Mouse (Mus musculus) left cerebral cortex, postnatal 4 days (tissue): ENCODE measurements around the gene Olfr1095. TPM values are rescaled to one million over a fixed set of nuclear protein-coding genes. Genes with fewer than 3 reads are reported as not detected.

Experiments
- DNase-seq: peaks from one replicate; pipeline ENCODE4 v3.0.0-alpha.2; 2022
- intact Hi-C: fragments of 180-260 bp; cut with DNase I; formaldehyde crosslinking; loops from one replicate; pipeline ENCODE4 v1.15.1; 2025
- total RNA-seq, 2 experiments: library from RNA; stranded (reverse); gene quantifications; 2 replicates each; pipeline ENCODE4 v1.2.3; 2021

The Olfr1095 gene
- not detected for total RNA-seq

- intact Hi-C loops: no loop called here
- DNase-seq: no peak
These were observed at the start of gene Olfr1095 for GRCm38 (mm10) chr2:86851596-86851995. Olfr1095 (minus strand) TSS chr2:86851696.

GRCm38 (mm10) chr2:86892116-86892515 lies 40.6 kb upstream of the Olfr1095 start, which contains the start of gene Olfr1097:
Olfr1097 (minus strand) TSS chr2:86892216.
- DNase-seq: no peak
- intact Hi-C loops: no loop called here

GRCm38 (mm10) chr2:86874702-86875101 lies 23.2 kb upstream of the Olfr1095 start, which contains the start of gene Gm13723:
Gm13723 (minus strand) TSS chr2:86874802.
- intact Hi-C loops: loop anchor here (2.0 kb wide), 1 partner anchor 46 kb away; no protein-coding TSS in a partner anchor
- no peak for DNase-seq

GRCm38 (mm10) chr2:86824363-86824762 lies 27.1 kb downstream of the Olfr1095 start, which contains the start of gene Olfr1094:
Olfr1094 (plus strand) TSS chr2:86824663.
- intact Hi-C loops: no loop called here
- DNase-seq: no peak

GRCm38 (mm10) chr2:86809918-86810317 lies 41.6 kb downstream of the Olfr1095 start, which contains the start of gene Olfr141:
Olfr141 (minus strand) TSS chr2:86810018.
- intact Hi-C loops: no loop called here
- DNase-seq: no peak

Other genes starting within 250 kb of the Olfr1095 start
- not detected for gene Olfr1084, start 212.0 kb downstream of the Olfr1095 start, total RNA-seq
- gene Olfr1085, start 189.7 kb downstream of the Olfr1095 start, total RNA-seq: not detected
- gene Olfr1086, start 171.6 kb downstream of the Olfr1095 start, total RNA-seq: not detected
- not detected for gene Olfr1087, start 153.3 kb downstream of the Olfr1095 start, total RNA-seq
- not detected for gene Olfr1089, start 118.0 kb downstream of the Olfr1095 start, total RNA-seq
- not detected for gene Olfr1090, start 92.7 kb downstream of the Olfr1095 start, total RNA-seq
- not detected for gene Olfr1093, start 69.2 kb downstream of the Olfr1095 start, total RNA-seq
- not detected for gene Olfr141, start 41.7 kb downstream of the Olfr1095 start, total RNA-seq
- not detected for gene Olfr1094, start 27.0 kb downstream of the Olfr1095 start, total RNA-seq
- not detected for gene Gm13723, start 23.1 kb upstream of the Olfr1095 start, total RNA-seq
- not detected for gene Olfr1097, start 40.5 kb upstream of the Olfr1095 start, total RNA-seq
- not detected for gene Olfr1098, start 72.8 kb upstream of the Olfr1095 start, total RNA-seq
- gene Olfr1099, start 109.0 kb upstream of the Olfr1095 start, total RNA-seq: not detected
- not detected for gene Olfr1100, start 128.3 kb upstream of the Olfr1095 start, total RNA-seq
- gene Olfr1101, start 139.5 kb upstream of the Olfr1095 start, total RNA-seq: not detected
- not detected for gene Olfr1102, start 146.7 kb upstream of the Olfr1095 start, total RNA-seq
- gene Olfr1104, start 175.4 kb upstream of the Olfr1095 start, total RNA-seq: not detected
- gene Olfr1105, start 184.8 kb upstream of the Olfr1095 start, total RNA-seq: not detected
- gene Olfr1106, start 200.6 kb upstream of the Olfr1095 start, total RNA-seq: not detected
- not detected for gene Olfr1107, start 224.1 kb upstream of the Olfr1095 start, total RNA-seq
- gene Olfr1109, start 244.3 kb upstream of the Olfr1095 start, total RNA-seq: not detected